Mouse (Mus musculus): ENCODE data around the gene Cnbp.

Cnbp gene

GRCm38 (mm10) chr6:87804036-87804435 is 46.9 kb downstream of the Cnbp start:
- DNase-seq = no peak

GRCm38 (mm10) chr6:87802462-87802861 is 48.4 kb downstream of the Cnbp start:
- no peak for DNase-seq

GRCm38 (mm10) chr6:87799576-87799975 is 51.3 kb downstream of the Cnbp start:
- DNase-seq = no peak

GRCm38 (mm10) chr6:87797321-87797720 is 53.6 kb downstream of the Cnbp start:
- DNase-seq = no peak

- DNase-seq = no peak
These were observed 54.5 kb downstream of the Cnbp start for GRCm38 (mm10) chr6:87796251-87796880.

GRCm38 (mm10) chr6:87795385-87796150 is 55.3 kb downstream of the Cnbp start:
- peak; percentile 67 to 72 for DNase-seq

GRCm38 (mm10) chr6:87793821-87794510 is 56.9 kb downstream of the Cnbp start:
- peak; percentile 84 to 87 for DNase-seq
